8 mouse cellular contexts compared by ENCODE assay signal in the genomic region with DNA sequence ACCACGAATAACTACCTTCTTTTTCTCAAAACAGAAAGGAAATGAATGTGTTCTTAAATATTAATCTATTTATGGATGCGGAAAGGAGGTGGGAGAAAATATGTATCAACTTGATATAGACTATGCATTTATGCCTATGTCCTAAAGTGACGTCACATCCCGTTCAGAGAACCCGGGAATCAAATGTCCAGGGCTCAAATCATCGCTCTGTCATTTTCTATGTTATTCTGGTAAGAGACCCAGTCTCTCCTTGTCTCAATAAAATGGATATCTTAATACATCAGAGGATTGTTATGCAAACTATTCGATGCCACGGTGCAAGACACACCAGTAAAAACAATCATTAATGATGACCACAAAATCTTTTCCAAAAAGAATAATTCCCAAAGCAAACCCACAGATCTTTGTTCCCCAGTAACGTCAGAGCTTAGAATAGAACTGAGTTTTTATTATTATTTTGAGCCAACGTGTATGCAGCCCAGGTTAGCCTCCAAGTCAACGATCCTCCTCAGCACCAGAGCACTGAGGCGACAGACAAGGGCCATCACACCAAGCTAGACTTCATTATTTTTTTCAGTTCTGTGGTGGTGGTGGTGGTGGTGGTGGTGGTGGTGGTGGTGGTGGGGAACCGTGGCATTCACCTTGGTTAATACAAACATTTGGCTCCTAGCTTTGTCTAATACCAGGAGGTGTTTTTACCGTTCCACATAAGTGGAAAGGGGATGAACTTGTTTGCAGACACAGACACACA. TPM values are rescaled to one million over a fixed set of nuclear protein-coding genes. Genes with fewer than 3 reads are reported as not detected.
DNase-seq lines count a peak whose midpoint lies in the region; ATAC-seq and TF ChIP-seq lines count a peak whose summit lies in the region.

No protein-coding gene starts in this region.

- no peaks in the 10 kb centered on the region for H3K9me3 ChIP-seq in kidney, postnatal 0 days (replicated peaks; ENCODE audit: low read length)
- no peaks in the 10 kb centered on the region for H3K9me3 ChIP-seq in embryonic facial prominence, embryonic 11.5 days (replicated peaks; ENCODE audit: control insufficient read depth, low read length)
- H3K9me3 ChIP-seq in intestine, embryonic 15.5 days: no peaks in the 10 kb centered on the region
- no peaks in the 10 kb centered on the region for H3K9me3 ChIP-seq in neural tube, embryonic 14.5 days (ENCODE audit: control insufficient read depth, low read length)

- TF ChIP-seq CTCF in kidney, postnatal 0 days (IDR thresholded peaks at IDR 0.05; ENCODE audit: low read depth): no peak

- no peaks in the 10 kb centered on the region for H3K27me3 ChIP-seq in kidney, postnatal 0 days (ENCODE audit: insufficient read depth, low read length)
- H3K27me3 ChIP-seq in embryonic facial prominence, embryonic 11.5 days (ENCODE audit: control insufficient read depth, insufficient read depth, low read length): no peaks in the 10 kb centered on the region
- no peaks in the 10 kb centered on the region for H3K27me3 ChIP-seq in intestine, embryonic 15.5 days (replicated peaks)
- H3K27me3 ChIP-seq in neural tube, embryonic 14.5 days (ENCODE audit: control insufficient read depth, insufficient read depth, low read length): no peaks in the 10 kb centered on the region

- no peaks in the 10 kb centered on the region for H3K36me3 ChIP-seq in kidney, postnatal 0 days (ENCODE audit: insufficient read depth, low read length)
- no peaks in the 10 kb centered on the region for H3K36me3 ChIP-seq in embryonic facial prominence, embryonic 11.5 days (replicated peaks; ENCODE audit: control insufficient read depth, insufficient read depth, low read depth, low read length)
- H3K36me3 ChIP-seq in intestine, embryonic 15.5 days: no peaks in the 10 kb centered on the region
- no peaks in the 10 kb centered on the region for H3K36me3 ChIP-seq in neural tube, embryonic 14.5 days (ENCODE audit: control insufficient read depth, insufficient read depth, low read length)

- ATAC-seq in kidney, postnatal 0 days (replicated peaks; ENCODE audit: low FRiP score, low read depth): peak; percentile 6; the same call in 1 of the 2 replicates
- peak; percentile 50 for ATAC-seq in embryonic facial prominence, embryonic 11.5 days (replicated peaks; ENCODE audit: insufficient number of reproducible peaks, low FRiP score, low TSS enrichment, low read depth)
- peak; percentile 35 for ATAC-seq in intestine, embryonic 15.5 days
- ATAC-seq in neural tube, embryonic 14.5 days (ENCODE audit: low read depth): peak; percentile 52

- DNase-seq in kidney, postnatal 0 days (ENCODE audit: low spot score): peak; percentile 24
- no peak for DNase-seq in kidney, postnatal 36 days
- peak; percentile 33 for DNase-seq in MEL-GATA-1-ER (ENCODE audit: extremely low read depth, low read depth)
- DNase-seq in embryonic facial prominence, embryonic 11.5 days (ENCODE audit: low spot score): peak; percentile 27
- DNase-seq in spleen, postnatal 36 days (ENCODE audit: low spot score in 2 of 2): no peak
- DNase-seq in lung, adult 18-20 months: no peak

- 0 out of 2 replicates have a peak overlapping the region, but pooled peaks have one; percentile 19 for H3K27ac ChIP-seq in kidney, postnatal 0 days
- H3K27ac ChIP-seq in embryonic facial prominence, embryonic 11.5 days (replicated peaks; ENCODE audit: low read depth, low read length): no peak overlapping the region
- H3K27ac ChIP-seq in intestine, embryonic 15.5 days: peak overlapping the region; percentile 62; the same call in 1 of the 2 replicates
- H3K27ac ChIP-seq in neural tube, embryonic 14.5 days (ENCODE audit: low read depth, low read length): peak overlapping the region; percentile 87

- H3K9ac ChIP-seq in kidney, postnatal 0 days (ENCODE audit: low read depth, low read length): peak overlapping the region; percentile 97
- H3K9ac ChIP-seq in embryonic facial prominence, embryonic 11.5 days (replicated peaks; ENCODE audit: low read length): peak overlapping the region; percentile 63
- H3K9ac ChIP-seq in intestine, embryonic 15.5 days: peak overlapping the region; percentile 54
- peak overlapping the region; percentile 96 for H3K9ac ChIP-seq in neural tube, embryonic 14.5 days (replicated peaks; ENCODE audit: low read depth, low read length)

- peak overlapping the region; percentile 84 for H3K4me2 ChIP-seq in kidney, postnatal 0 days (ENCODE audit: low read length)
- H3K4me2 ChIP-seq in embryonic facial prominence, embryonic 11.5 days (ENCODE audit: low read depth, low read length): peak overlapping the region; percentile 57
- H3K4me2 ChIP-seq in intestine, embryonic 15.5 days (replicated peaks): peak overlapping the region; percentile 74
- H3K4me2 ChIP-seq in neural tube, embryonic 14.5 days (ENCODE audit: low read depth, low read length): peak overlapping the region; percentile 96

- H3K4me3 ChIP-seq in kidney, postnatal 0 days (replicated peaks; ENCODE audit: low read depth, low read length): peak overlapping the region; percentile 97
- peak overlapping the region; percentile 98 for H3K4me3 ChIP-seq in embryonic facial prominence, embryonic 11.5 days (ENCODE audit: low read depth, low read length)
- H3K4me3 ChIP-seq in intestine, embryonic 15.5 days (replicated peaks): peak overlapping the region; percentile 78
- H3K4me3 ChIP-seq in neural tube, embryonic 14.5 days (ENCODE audit: low read depth, low read length): peak overlapping the region; percentile 84

- 14% methylated on average over 14 of the region's 14 CpGs for WGBS in kidney, postnatal 0 days
- 20% methylated on average over 14 of the region's 14 CpGs for WGBS in embryonic facial prominence, embryonic 11.5 days
- WGBS in intestine, embryonic 15.5 days: 20% methylated on average over 14 of the region's 14 CpGs
- WGBS in neural tube, embryonic 14.5 days: 18% methylated on average over 14 of the region's 14 CpGs

- peaks cover 10% of the 10 kb centered on the region for H3K4me1 ChIP-seq in kidney, postnatal 0 days (replicated peaks; ENCODE audit: insufficient read depth, low read length)
- no peaks in the 10 kb centered on the region; the same call in 1 of the 2 replicates for H3K4me1 ChIP-seq in embryonic facial prominence, embryonic 11.5 days (ENCODE audit: control insufficient read depth, insufficient read depth, low read length)
- H3K4me1 ChIP-seq in intestine, embryonic 15.5 days (replicated peaks): peaks cover 12% of the 10 kb centered on the region; the same call in 1 of the 2 replicates
- H3K4me1 ChIP-seq in neural tube, embryonic 14.5 days (ENCODE audit: control insufficient read depth, insufficient read depth, low read length): peaks cover 22% of the 10 kb centered on the region

RNA-seq across cellular contexts. Expression of a gene that starts 0.6 kb away (rescaled TPM):
- 70.1 and 74.9 TPM in 2 replicates for polyA plus RNA-seq in kidney, postnatal 0 days (2015; fragmentation: Nextera tagmentation; extraction: Ambion mirVana)
- polyA plus RNA-seq in embryonic facial prominence, embryonic 11.5 days (2014; fragmentation: Nextera tagmentation; extraction: Ambion mirVana): 61.3 and 61.9 TPM in 2 replicates
- 62.2 and 67.2 TPM in 2 replicates for polyA plus RNA-seq in intestine, embryonic 15.5 days (2015; fragmentation: Nextera tagmentation; extraction: Ambion mirVana)
- 128 and 136 TPM in 2 replicates for polyA plus RNA-seq in neural tube, embryonic 14.5 days (2014; fragmentation: Nextera tagmentation; extraction: Ambion mirVana)

RNA-seq across cellular contexts. Expression of a gene that starts 15.9 kb away (rescaled TPM):
- polyA plus RNA-seq in kidney, postnatal 0 days (2015; fragmentation: Nextera tagmentation; extraction: Ambion mirVana): 9.4 and 9.9 TPM in 2 replicates
- 15.7 and 16.5 TPM in 2 replicates for polyA plus RNA-seq in embryonic facial prominence, embryonic 11.5 days (2014; fragmentation: Nextera tagmentation; extraction: Ambion mirVana)
- polyA plus RNA-seq in intestine, embryonic 15.5 days (2015; fragmentation: Nextera tagmentation; extraction: Ambion mirVana): 14.2 and 18.8 TPM in 2 replicates
- polyA plus RNA-seq in neural tube, embryonic 14.5 days (2014; fragmentation: Nextera tagmentation; extraction: Ambion mirVana): 177 and 193 TPM in 2 replicates

Comparison
In these comparisons a context has a peak if more than half of its experiments do, and no peak if none do; other contexts are left out.
1. DNase-seq: peak in kidney, postnatal 0 days (single experiment), MEL-GATA-1-ER (single experiment) and embryonic facial prominence, embryonic 11.5 days (single experiment); none in kidney, postnatal 36 days (0 of 2), spleen, postnatal 36 days (0 of 2) and lung, adult 18-20 months (0 of 2).
2. Peak in every context shown above with its lines, with median percentiles within 50 percentile points of each other: ATAC-seq, H3K4me2 ChIP-seq, H3K4me3 ChIP-seq and H3K9ac ChIP-seq.